Mouse (Mus musculus) frontal cortex, adult 2 months (tissue): Measurements from ENCODE around the gene Tpt1. TPM values are rescaled to one million over a fixed set of nuclear protein-coding genes. Genes with fewer than 3 reads are reported as not detected.

ENCODE experiments used
- DNase-seq, 2 experiments: peaks; one replicate each; pipeline ENCODE4 v3.0.0; 2022; ENCODE audit warnings: low spot score in 1 of 2; ENCODE audit errors: extremely low spot score in 1 of 2
- polyA plus RNA-seq: library from polyadenylated mRNA; depleted of rRNA; stranded (reverse); fragments of >200 nt; gene quantifications from 2 replicates; pipeline ENCODE4 v1.2.3, GENCODE M21; 2012; rRNA removed

The Tpt1 gene
- polyA plus RNA-seq, 1 experiment = 941 TPM

- DNase-seq = no peak
These were observed 28.7 kb downstream of the Tpt1 start for GRCm38 (mm10) chr14:75873612-75874011.

- DNase-seq = peak; percentile 84 to 95
These were observed 31.6 kb downstream of the Tpt1 start for GRCm38 (mm10) chr14:75876320-75877043.

GRCm38 (mm10) chr14:75877297-75877696 is 32.4 kb downstream of the Tpt1 start:
- no peak for DNase-seq

- no peak for DNase-seq
These were observed 34.1 kb downstream of the Tpt1 start for GRCm38 (mm10) chr14:75878980-75879379.

- no peak for DNase-seq
These were observed 37.0 kb downstream of the Tpt1 start for GRCm38 (mm10) chr14:75881856-75882255.

GRCm38 (mm10) chr14:75883330-75883729 is 38.4 kb downstream of the Tpt1 start:
- no peak for DNase-seq

- DNase-seq = no peak
These were observed 39.0 kb downstream of the Tpt1 start for GRCm38 (mm10) chr14:75883873-75884272.

- peak; percentile 91 to 93 for DNase-seq
These were observed 47.2 kb downstream of the Tpt1 start for GRCm38 (mm10) chr14:75892118-75892517.

Other genes with a start within 250 kb of the Tpt1 start
- gene Erich6b, start 202.8 kb upstream of the Tpt1 start, polyA plus RNA-seq = not detected in 2 replicates
- 22.5 and 24.9 TPM in 2 replicates for gene Cog3, start 90.6 kb upstream of the Tpt1 start, polyA plus RNA-seq
- gene Slc25a30, start 58.1 kb upstream of the Tpt1 start, polyA plus RNA-seq = 7.3 and 8.1 TPM in 2 replicates
- 10.0 and 11.8 TPM in 2 replicates for gene Kctd4, start 109.9 kb downstream of the Tpt1 start, polyA plus RNA-seq
- gene Gtf2f2, start 165.8 kb downstream of the Tpt1 start, polyA plus RNA-seq = 14.5 and 16.5 TPM in 2 replicates